ENCODE assay signal across 8 mouse cellular contexts in the genomic region with DNA sequence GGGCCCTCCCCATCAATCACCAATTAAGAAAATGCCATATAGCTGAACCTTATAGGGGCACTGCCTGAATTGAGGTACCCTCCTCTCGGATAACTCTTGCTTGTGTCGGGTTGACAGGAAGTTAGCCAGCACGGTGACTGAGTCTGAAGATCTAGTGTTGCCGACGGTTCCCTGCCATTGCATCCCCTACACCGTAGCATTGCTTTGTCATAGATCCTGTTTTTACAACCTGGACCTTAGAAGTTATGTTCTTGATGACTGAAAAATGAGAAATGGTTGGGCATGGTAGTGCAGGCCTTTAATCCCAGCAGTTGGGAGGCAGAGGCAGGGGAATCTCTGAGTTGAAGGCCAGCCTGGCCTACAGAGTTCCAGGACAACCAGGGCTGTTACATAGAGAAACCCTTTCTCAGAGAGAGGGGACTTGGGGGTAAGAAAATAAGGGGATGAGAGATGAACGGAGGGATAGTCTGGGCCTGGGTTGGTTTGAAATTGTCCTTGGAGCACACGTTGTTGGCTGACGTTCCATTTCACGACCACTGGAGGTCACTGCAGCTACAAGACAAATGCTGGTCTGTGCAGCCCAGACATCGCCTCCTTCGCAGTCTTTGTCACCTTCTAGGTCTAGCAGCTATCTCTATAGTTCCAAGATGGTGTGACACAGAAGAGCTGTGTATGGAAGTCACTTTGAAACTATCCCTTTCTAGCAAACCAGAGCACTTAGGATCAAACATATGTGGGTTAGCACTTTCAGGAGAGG. TPM values are rescaled to one million over a fixed set of nuclear protein-coding genes. Genes with fewer than 3 reads are reported as not detected.
A peak's percentile ranks its signal among the peaks of the same experiment; 100 is the strongest.
DNase-seq lines count a peak whose midpoint lies in the region; ATAC-seq and TF ChIP-seq lines count a peak whose summit lies in the region.

No protein-coding gene starts in this region.

- no peaks in the 10 kb centered on the region for H3K27me3 ChIP-seq in spleen, adult 2 months (ENCODE audit: control insufficient read depth, insufficient read depth, low read length)
- no peaks in the 10 kb centered on the region for H3K27me3 ChIP-seq in embryonic facial prominence, embryonic 15.5 days
- H3K27me3 ChIP-seq in hindbrain, postnatal 0 days (ENCODE audit: insufficient read depth, low read length) = no peaks in the 10 kb centered on the region
- H3K27me3 ChIP-seq in limb, embryonic 13.5 days = no peaks in the 10 kb centered on the region

- no peak for DNase-seq in spleen, adult 2 months (ENCODE audit: low read depth in 1 of 2, low spot score in 2 of 2)
- DNase-seq in spleen, adult 12 weeks (ENCODE audit: low spot score) = no peak
- DNase-seq in hindbrain, postnatal 0 days (ENCODE audit: low spot score) = peak; percentile 89
- DNase-seq in neural tube, embryonic 10.5 days (ENCODE audit: extremely low spot score, low spot score) = peak; percentile 36
- DNase-seq in thymus, postnatal 14 days = peak; percentile 76

- no peak overlapping the region for H3K4me3 ChIP-seq in spleen, adult 2 months (ENCODE audit: extremely low read depth, insufficient read depth, insufficient read length)
- H3K4me3 ChIP-seq in bone marrow, adult 2 months (replicated peaks; ENCODE audit: control insufficient read depth, low read depth, low read length) = no peak overlapping the region
- H3K4me3 ChIP-seq in embryonic facial prominence, embryonic 15.5 days (replicated peaks) = no peak overlapping the region
- H3K4me3 ChIP-seq in hindbrain, postnatal 0 days (ENCODE audit: low read length) = no peak overlapping the region
- no peak overlapping the region for H3K4me3 ChIP-seq in limb, embryonic 13.5 days

- no peaks in the 10 kb centered on the region for H3K9me3 ChIP-seq in embryonic facial prominence, embryonic 15.5 days (replicated peaks)
- H3K9me3 ChIP-seq in hindbrain, postnatal 0 days (ENCODE audit: low read length) = no peaks in the 10 kb centered on the region
- H3K9me3 ChIP-seq in limb, embryonic 13.5 days = no peaks in the 10 kb centered on the region

- H3K4me2 ChIP-seq in embryonic facial prominence, embryonic 15.5 days (replicated peaks) = no peak overlapping the region
- H3K4me2 ChIP-seq in hindbrain, postnatal 0 days (ENCODE audit: low read depth, low read length) = no peak overlapping the region
- H3K4me2 ChIP-seq in limb, embryonic 13.5 days (replicated peaks) = no peak overlapping the region

- H3K4me1 ChIP-seq in spleen, adult 2 months (ENCODE audit: control insufficient read depth, insufficient read depth, insufficient read length) = peaks cover 3% of the 10 kb centered on the region; the same call in 1 of the 2 replicates
- H3K4me1 ChIP-seq in bone marrow, adult 2 months (ENCODE audit: control insufficient read depth, insufficient read depth, low read length) = peaks cover 2% of the 10 kb centered on the region; the same call in 1 of the 2 replicates
- H3K4me1 ChIP-seq in embryonic facial prominence, embryonic 15.5 days = peaks cover 39% of the 10 kb centered on the region
- H3K4me1 ChIP-seq in hindbrain, postnatal 0 days (ENCODE audit: insufficient read depth, low read length) = no peaks in the 10 kb centered on the region; the same call in 1 of the 2 replicates
- H3K4me1 ChIP-seq in limb, embryonic 13.5 days = peaks cover 32% of the 10 kb centered on the region

- 64% methylated on average over 12 of the region's 12 CpGs for WGBS in spleen, adult 2 months
- WGBS in bone marrow, adult 2 months = 60% methylated on average over 12 of the region's 12 CpGs
- 54% methylated on average over 12 of the region's 12 CpGs for WGBS in embryonic facial prominence, embryonic 15.5 days
- 53% methylated on average over 12 of the region's 12 CpGs for WGBS in hindbrain, postnatal 0 days
- 50% methylated on average over 12 of the region's 12 CpGs for WGBS in limb, embryonic 13.5 days

- no peak overlapping the region for H3K9ac ChIP-seq in embryonic facial prominence, embryonic 15.5 days
- no peak overlapping the region for H3K9ac ChIP-seq in hindbrain, postnatal 0 days (replicated peaks; ENCODE audit: low read length)
- no peak overlapping the region for H3K9ac ChIP-seq in limb, embryonic 13.5 days

- peaks cover 77% of the 10 kb centered on the region for H3K36me3 ChIP-seq in spleen, adult 2 months (ENCODE audit: control insufficient read depth, insufficient read depth, low read length)
- H3K36me3 ChIP-seq in embryonic facial prominence, embryonic 15.5 days = peaks cover 9% of the 10 kb centered on the region; the same call in 1 of the 2 replicates
- no peaks in the 10 kb centered on the region for H3K36me3 ChIP-seq in hindbrain, postnatal 0 days (ENCODE audit: insufficient read depth, low read length)
- peaks cover 23% of the 10 kb centered on the region for H3K36me3 ChIP-seq in limb, embryonic 13.5 days

- peak; percentile 52; the same call in 1 of the 2 replicates for ATAC-seq in embryonic facial prominence, embryonic 15.5 days (ENCODE audit: insufficient number of reproducible peaks, low FRiP score, low TSS enrichment, low read depth)
- ATAC-seq in hindbrain, postnatal 0 days = peak; percentile 78
- peak; percentile 68; the same call in 1 of the 2 replicates for ATAC-seq in limb, embryonic 13.5 days (ENCODE audit: low FRiP score, low read depth)

- TF ChIP-seq POLR2A in spleen, adult 2 months (IDR thresholded peaks at IDR 0.05; ENCODE audit: low read depth, low read length) = no peak
- no peak for TF ChIP-seq POLR2A in bone marrow, adult 2 months (IDR thresholded peaks at IDR 0.05; ENCODE audit: borderline replicate concordance, control insufficient read depth, low read depth, low read length)

- TF ChIP-seq CTCF in spleen, adult 2 months (IDR thresholded peaks at IDR 0.05; ENCODE audit: extremely low read depth, insufficient read depth, insufficient read length, insufficient replicate concordance) = peak; percentile 46; the same call in 1 of the 2 replicates
- peak; percentile 70 for TF ChIP-seq CTCF in bone marrow, adult 2 months (IDR thresholded peaks at IDR 0.05; ENCODE audit: control insufficient read depth, insufficient read depth, low read length)
- TF ChIP-seq CTCF in hindbrain, postnatal 0 days (IDR thresholded peaks at IDR 0.05; ENCODE audit: low read depth) = peak; percentile 86

- H3K27ac ChIP-seq in spleen, adult 2 months (ENCODE audit: insufficient read depth, low read length) = no peak overlapping the region
- H3K27ac ChIP-seq in bone marrow, adult 2 months (ENCODE audit: control insufficient read depth, insufficient read depth, low read depth, low read length, poor library complexity) = no peak overlapping the region
- no peak overlapping the region for H3K27ac ChIP-seq in embryonic facial prominence, embryonic 15.5 days (replicated peaks)
- no peak overlapping the region for H3K27ac ChIP-seq in hindbrain, postnatal 0 days
- no peak overlapping the region for H3K27ac ChIP-seq in limb, embryonic 13.5 days

RNA-seq across cellular contexts. Expression of a gene that starts 27.2 kb away (rescaled TPM):
- 95.0 and 182 TPM in 2 replicates for polyA plus RNA-seq in spleen, adult 2 months (2012; rRNA removed)
- 20.8 and 28.8 TPM in 2 replicates for polyA plus RNA-seq in bone marrow, adult 2 months (2011; ENCODE audit: insufficient read depth, insufficient read length, low replicate concordance, missing spikeins)
- polyA plus RNA-seq in embryonic facial prominence, embryonic 15.5 days (2015; fragmentation: Nextera tagmentation; extraction: Ambion mirVana) = 21.3 and 26.0 TPM in 2 replicates
- total RNA-seq in hindbrain, postnatal 0 days (2014; rRNA removed) = 25.3 and 25.7 TPM in 2 replicates
- polyA plus RNA-seq in hindbrain, postnatal 0 days (2015; fragmentation: Nextera tagmentation; extraction: Ambion mirVana) = 16.6 and 17.0 TPM in 2 replicates
- polyA plus RNA-seq in limb, embryonic 13.5 days (2015; fragmentation: Nextera tagmentation; extraction: Ambion mirVana) = 19.4 and 20.3 TPM in 2 replicates

Comparison
In these comparisons a context has a peak if more than half of its experiments do, and no peak if none do; other contexts are left out.
1. DNase-seq: peak in hindbrain, postnatal 0 days (single experiment), neural tube, embryonic 10.5 days (single experiment) and thymus, postnatal 14 days (single experiment); none in spleen, adult 2 months (0 of 2) and spleen, adult 12 weeks (single experiment).
2. Peak in every context shown above with its lines, with median percentiles within 50 percentile points of each other: CTCF ChIP-seq and ATAC-seq.